Mouse (Mus musculus): ENCODE measurements at regions not wholly inside any gene's neighbourhood (a gene's known extent, or its start where the extent isn't known, plus 50 kb on each side); places are given as distances from the start of the nearest gene placed in this dataset.

- no peak overlapping the region for H3K4me3 ChIP-seq (ENCODE audit: insufficient read depth, poor library complexity, severe bottlenecking)
Measured at GRCm38 (mm10) chr1:88608826-88609225, 93.2 kb downstream of the Arl4c start.

GRCm38 (mm10) chr1:88608236-88608635 is 93.8 kb downstream of the Arl4c start:
- Histone ChIP-seq H3K79me3 (ENCODE audit: low read depth) (no peaks in the 10 kb centered on the region), H3K79me2 (ENCODE audit: control insufficient read depth, insufficient read depth) (no peaks in the 10 kb centered on the region), H3K27me3 (ENCODE audit: control insufficient read depth, insufficient read depth, insufficient read length) (no peaks in the 10 kb centered on the region), H3K4me3 (ENCODE audit: insufficient read depth, poor library complexity, severe bottlenecking) (no peak overlapping the region), H3K36me3 (ENCODE audit: control insufficient read depth, insufficient read depth) (no peaks in the 10 kb centered on the region), H3ac (ENCODE audit: control insufficient read depth, insufficient read length, low read depth) (no peak overlapping the region)
- TF ChIP-seq CEBPB (IDR thresholded peaks at IDR 0.05; ENCODE audit: low read depth) (no peak), MYOG (IDR thresholded peaks at IDR 0.05; ENCODE audit: control insufficient read depth, extremely low read depth, insufficient read length) (no peak), USF1 (IDR thresholded peaks at IDR 0.05; ENCODE audit: low read depth) (no peak), MYOD1 (IDR thresholded peaks at IDR 0.05; ENCODE audit: control insufficient read depth, insufficient read length, low read depth) (no peak), CTCF (IDR thresholded peaks at IDR 0.05; ENCODE audit: control insufficient read depth, insufficient read depth, insufficient read length) (no peak), MAX (IDR thresholded peaks at IDR 0.05) (no peak), FOSL1 (IDR thresholded peaks at IDR 0.05; ENCODE audit: insufficient read depth, low read length, poor library complexity, severe bottlenecking) (no peak)

More at GRCm38 (mm10) chr1:88608826-88609225, 93.2 kb downstream of the Arl4c start:
- H3K79me3 ChIP-seq (ENCODE audit: low read depth), result no peaks in the 10 kb centered on the region
- TF ChIP-seq MYOD1 (IDR thresholded peaks at IDR 0.05; ENCODE audit: control insufficient read depth, insufficient read length, low read depth) (no peak), USF1 (IDR thresholded peaks at IDR 0.05; ENCODE audit: low read depth) (no peak), MAX (IDR thresholded peaks at IDR 0.05) (no peak), FOSL1 (IDR thresholded peaks at IDR 0.05; ENCODE audit: insufficient read depth, low read length, poor library complexity, severe bottlenecking) (no peak), CEBPB (IDR thresholded peaks at IDR 0.05; ENCODE audit: low read depth) (no peak), MYOG (IDR thresholded peaks at IDR 0.05; ENCODE audit: control insufficient read depth, extremely low read depth, insufficient read length) (no peak), CTCF (IDR thresholded peaks at IDR 0.05; ENCODE audit: control insufficient read depth, insufficient read depth, insufficient read length) (no peak)
- no peaks in the 10 kb centered on the region for H3K36me3 ChIP-seq (ENCODE audit: control insufficient read depth, insufficient read depth)
- H3ac ChIP-seq (ENCODE audit: control insufficient read depth, insufficient read length, low read depth), result no peak overlapping the region
- H3K27me3 ChIP-seq (ENCODE audit: control insufficient read depth, insufficient read depth, insufficient read length), result no peaks in the 10 kb centered on the region
- no peaks in the 10 kb centered on the region for H3K79me2 ChIP-seq (ENCODE audit: control insufficient read depth, insufficient read depth)

- H3K36me3 ChIP-seq (ENCODE audit: control insufficient read depth, insufficient read depth), result no peaks in the 10 kb centered on the region
- H3ac ChIP-seq (ENCODE audit: control insufficient read depth, insufficient read length, low read depth), result no peak overlapping the region
- no peaks in the 10 kb centered on the region for H3K27me3 ChIP-seq (ENCODE audit: control insufficient read depth, insufficient read depth, insufficient read length)
- H3K79me2 ChIP-seq (ENCODE audit: control insufficient read depth, insufficient read depth), result no peaks in the 10 kb centered on the region
- TF ChIP-seq CTCF (IDR thresholded peaks at IDR 0.05; ENCODE audit: control insufficient read depth, insufficient read depth, insufficient read length), result no peak
- no peak for TF ChIP-seq MYOD1 (IDR thresholded peaks at IDR 0.05; ENCODE audit: control insufficient read depth, insufficient read length, low read depth)
- TF ChIP-seq FOSL1 (IDR thresholded peaks at IDR 0.05; ENCODE audit: insufficient read depth, low read length, poor library complexity, severe bottlenecking), result no peak
- TF ChIP-seq CEBPB (IDR thresholded peaks at IDR 0.05; ENCODE audit: low read depth), result no peak
- TF ChIP-seq USF1 (IDR thresholded peaks at IDR 0.05; ENCODE audit: low read depth), result no peak
- no peak for TF ChIP-seq MYOG (IDR thresholded peaks at IDR 0.05; ENCODE audit: control insufficient read depth, extremely low read depth, insufficient read length)
- TF ChIP-seq MAX (IDR thresholded peaks at IDR 0.05), result no peak
- H3K79me3 ChIP-seq (ENCODE audit: low read depth), result no peaks in the 10 kb centered on the region
- H3K4me3 ChIP-seq (ENCODE audit: insufficient read depth, poor library complexity, severe bottlenecking), result no peak overlapping the region
Measured at GRCm38 (mm10) chr1:88605616-88606190, 95.8 kb upstream of the Glrp1 start.

DNA sequence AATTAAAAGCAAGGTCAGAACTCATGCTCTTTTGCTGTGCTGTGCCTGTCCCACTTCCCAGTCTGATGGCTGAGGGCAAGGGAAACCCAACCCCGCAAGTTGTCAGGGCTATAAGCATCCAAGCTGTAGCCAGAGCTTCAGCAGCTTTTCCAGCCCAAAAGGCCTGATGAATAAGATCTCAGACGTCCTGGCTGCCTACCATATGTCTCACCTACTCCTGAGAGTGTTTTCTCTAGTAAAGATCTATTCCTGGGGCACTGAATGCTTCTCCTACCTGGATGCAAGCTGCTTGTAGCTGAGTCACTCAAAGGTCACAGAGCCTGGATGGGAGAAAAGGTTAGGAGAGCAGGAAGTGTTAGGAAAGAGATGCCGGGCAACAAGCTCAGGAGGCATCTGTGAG is 92.4 kb upstream of the Glrp1 start:
- no peak for TF ChIP-seq CEBPB (IDR thresholded peaks at IDR 0.05; ENCODE audit: low read depth)
- no peak for TF ChIP-seq USF1 (IDR thresholded peaks at IDR 0.05; ENCODE audit: low read depth)
- TF ChIP-seq FOSL1 (IDR thresholded peaks at IDR 0.05; ENCODE audit: insufficient read depth, low read length, poor library complexity, severe bottlenecking), result no peak
- no peak overlapping the region for H3ac ChIP-seq (ENCODE audit: control insufficient read depth, insufficient read length, low read depth)

GRCm38 (mm10) chr1:88601801-88602200 is 91.9 kb upstream of the Glrp1 start:
- Histone ChIP-seq H3K79me3 (ENCODE audit: low read depth) (no peaks in the 10 kb centered on the region), H3ac (ENCODE audit: control insufficient read depth, insufficient read length, low read depth) (no peak overlapping the region), H3K4me3 (ENCODE audit: insufficient read depth, poor library complexity, severe bottlenecking) (no peak overlapping the region), H3K79me2 (ENCODE audit: control insufficient read depth, insufficient read depth) (no peaks in the 10 kb centered on the region), H3K36me3 (ENCODE audit: control insufficient read depth, insufficient read depth) (no peaks in the 10 kb centered on the region), H3K27me3 (ENCODE audit: control insufficient read depth, insufficient read depth, insufficient read length) (no peaks in the 10 kb centered on the region)
- TF ChIP-seq MYOG (IDR thresholded peaks at IDR 0.05; ENCODE audit: control insufficient read depth, extremely low read depth, insufficient read length) (no peak), CEBPB (IDR thresholded peaks at IDR 0.05; ENCODE audit: low read depth) (no peak), FOSL1 (IDR thresholded peaks at IDR 0.05; ENCODE audit: insufficient read depth, low read length, poor library complexity, severe bottlenecking) (no peak), MYOD1 (IDR thresholded peaks at IDR 0.05; ENCODE audit: control insufficient read depth, insufficient read length, low read depth) (no peak), CTCF (IDR thresholded peaks at IDR 0.05; ENCODE audit: control insufficient read depth, insufficient read depth, insufficient read length) (no peak), USF1 (IDR thresholded peaks at IDR 0.05; ENCODE audit: low read depth) (no peak), MAX (IDR thresholded peaks at IDR 0.05) (no peak)

More for the DNA sequence above, 92.4 kb upstream of the Glrp1 start:
- H3K36me3 ChIP-seq (ENCODE audit: control insufficient read depth, insufficient read depth), result no peaks in the 10 kb centered on the region
- H3K79me3 ChIP-seq (ENCODE audit: low read depth), result no peaks in the 10 kb centered on the region
- H3K4me3 ChIP-seq (ENCODE audit: insufficient read depth, poor library complexity, severe bottlenecking), result no peak overlapping the region
- no peaks in the 10 kb centered on the region for H3K79me2 ChIP-seq (ENCODE audit: control insufficient read depth, insufficient read depth)
- H3K27me3 ChIP-seq (ENCODE audit: control insufficient read depth, insufficient read depth, insufficient read length), result no peaks in the 10 kb centered on the region

GRCm38 (mm10) chr1:88600145-88600544 is 90.3 kb upstream of the Glrp1 start:
- no peaks in the 10 kb centered on the region for H3K79me2 ChIP-seq (ENCODE audit: control insufficient read depth, insufficient read depth)
- H3K79me3 ChIP-seq (ENCODE audit: low read depth), result no peaks in the 10 kb centered on the region
- no peak overlapping the region for H3K4me3 ChIP-seq (ENCODE audit: insufficient read depth, poor library complexity, severe bottlenecking)
- H3K27me3 ChIP-seq (ENCODE audit: control insufficient read depth, insufficient read depth, insufficient read length), result no peaks in the 10 kb centered on the region
- no peaks in the 10 kb centered on the region for H3K36me3 ChIP-seq (ENCODE audit: control insufficient read depth, insufficient read depth)
- no peak overlapping the region for H3ac ChIP-seq (ENCODE audit: control insufficient read depth, insufficient read length, low read depth)
- TF ChIP-seq MYOD1 (IDR thresholded peaks at IDR 0.05; ENCODE audit: control insufficient read depth, insufficient read length, low read depth) (no peak), CTCF (IDR thresholded peaks at IDR 0.05; ENCODE audit: control insufficient read depth, insufficient read depth, insufficient read length) (no peak), MAX (IDR thresholded peaks at IDR 0.05) (no peak), FOSL1 (IDR thresholded peaks at IDR 0.05; ENCODE audit: insufficient read depth, low read length, poor library complexity, severe bottlenecking) (no peak), CEBPB (IDR thresholded peaks at IDR 0.05; ENCODE audit: low read depth) (no peak), MYOG (IDR thresholded peaks at IDR 0.05; ENCODE audit: control insufficient read depth, extremely low read depth, insufficient read length) (no peak), USF1 (IDR thresholded peaks at IDR 0.05; ENCODE audit: low read depth) (no peak)

Data from C2C12 (cell line).